Mouse (Mus musculus): ENCODE data around the gene Ctrl.
"Not testable (repeated sequence)": the region's sequence is repeated elsewhere in the genome, so short reads cannot be mapped to it uniquely, and the experiment has no call there.

Ctrl gene

GRCm38 (mm10) chr8:105933762-105934161, at the start of gene Ctrl:
Ctrl (minus strand) TSS chr8:105933862.
- no peak for DNase-seq (ENCODE audit: low spot score)

- DNase-seq (ENCODE audit: low spot score) = not testable (repeated sequence)
These were observed 49.7 kb upstream of the Ctrl start for GRCm38 (mm10) chr8:105983406-105983805.

GRCm38 (mm10) chr8:105981146-105981545, 47.5 kb upstream of the Ctrl start:
- DNase-seq (ENCODE audit: low spot score) = no peak

DNA sequence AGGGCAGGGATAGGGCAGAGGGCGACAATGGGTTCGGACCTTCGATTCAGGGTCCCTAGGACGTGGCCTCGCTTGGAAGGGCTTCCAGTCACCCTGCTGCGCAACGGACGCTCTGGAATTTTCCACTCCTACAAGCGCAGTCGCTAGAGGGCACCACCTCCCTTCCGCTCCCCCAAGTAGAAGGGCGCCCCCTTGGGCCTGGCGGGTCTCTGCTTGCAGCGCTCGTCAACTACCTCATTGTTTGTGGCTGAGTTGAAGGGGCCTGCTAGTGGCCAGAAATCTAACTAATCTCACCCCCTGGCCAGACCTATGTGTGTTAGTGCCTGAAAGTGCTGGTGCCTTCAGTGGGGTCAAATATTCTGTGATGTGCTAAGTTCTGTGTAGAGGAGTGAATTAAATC, 45.7 kb upstream of the Ctrl start, which contains the start of gene Dpep3:
Dpep3 (minus strand) TSS at position 105 of the 400 bp plus-strand sequence.
- DNase-seq (ENCODE audit: low spot score) = no peak

DNA sequence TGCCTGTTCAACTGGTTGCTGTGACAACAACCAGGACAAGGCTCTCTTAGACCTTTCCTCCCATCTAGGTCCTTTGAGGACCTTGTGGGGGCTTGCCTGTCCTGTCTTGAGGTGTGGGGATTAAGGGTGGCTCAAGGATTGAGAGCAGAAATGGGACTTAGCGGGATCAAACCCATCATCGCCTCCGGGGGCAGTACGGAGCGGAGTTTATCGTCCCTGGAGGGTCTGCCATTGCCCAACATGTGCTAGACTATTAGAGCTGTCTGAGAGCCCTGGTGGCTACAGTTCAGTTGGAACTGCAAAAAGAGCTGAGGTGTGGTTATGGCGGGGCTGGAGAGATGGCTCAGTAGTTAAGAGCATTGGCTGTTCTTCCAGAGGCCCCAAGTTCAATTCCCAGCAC, 41.7 kb upstream of the Ctrl start:
- DNase-seq (ENCODE audit: low spot score) = no peak

DNA sequence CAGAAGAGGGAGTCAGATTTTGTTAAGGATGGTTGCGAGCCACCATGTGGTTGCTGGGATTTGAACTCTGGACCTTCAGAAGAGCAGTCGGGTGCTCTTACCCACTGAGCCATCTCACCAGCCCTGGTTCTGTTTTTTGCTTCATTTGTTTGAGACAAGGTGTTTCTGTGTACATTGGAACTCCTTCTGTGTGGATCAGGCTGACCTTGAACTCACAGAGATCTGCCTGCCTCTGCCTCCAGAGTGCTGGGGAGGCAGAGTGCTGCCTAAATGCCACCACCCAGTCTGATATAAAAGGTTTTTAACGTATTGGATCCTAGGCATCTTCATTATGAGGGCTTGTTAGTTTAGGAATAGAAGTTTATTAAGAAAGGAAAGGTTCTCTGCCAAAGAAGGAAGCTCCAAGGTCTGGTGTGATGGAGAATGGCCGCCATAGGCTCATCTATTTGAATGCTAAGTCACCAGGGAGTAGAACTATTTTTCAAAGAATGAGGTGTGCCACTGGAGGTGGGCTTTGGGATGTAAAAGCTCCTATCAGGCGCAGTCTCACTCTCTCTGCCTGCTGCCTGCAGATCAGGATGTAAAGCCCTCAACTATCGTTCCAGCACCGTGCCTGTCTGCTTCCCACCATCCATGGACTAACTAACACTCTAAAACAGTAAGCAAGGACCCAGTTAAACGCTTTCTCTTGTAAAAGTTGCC, 37.5 kb upstream of the Ctrl start:
- DNase-seq (ENCODE audit: low spot score) = no peak

- no peak for DNase-seq (ENCODE audit: low spot score)
These were observed 35.7 kb upstream of the Ctrl start for GRCm38 (mm10) chr8:105969367-105969766.

GRCm38 (mm10) chr8:105966692-105967311, 33.1 kb upstream of the Ctrl start:
- peak; percentile 74 for DNase-seq (ENCODE audit: low spot score)

DNA sequence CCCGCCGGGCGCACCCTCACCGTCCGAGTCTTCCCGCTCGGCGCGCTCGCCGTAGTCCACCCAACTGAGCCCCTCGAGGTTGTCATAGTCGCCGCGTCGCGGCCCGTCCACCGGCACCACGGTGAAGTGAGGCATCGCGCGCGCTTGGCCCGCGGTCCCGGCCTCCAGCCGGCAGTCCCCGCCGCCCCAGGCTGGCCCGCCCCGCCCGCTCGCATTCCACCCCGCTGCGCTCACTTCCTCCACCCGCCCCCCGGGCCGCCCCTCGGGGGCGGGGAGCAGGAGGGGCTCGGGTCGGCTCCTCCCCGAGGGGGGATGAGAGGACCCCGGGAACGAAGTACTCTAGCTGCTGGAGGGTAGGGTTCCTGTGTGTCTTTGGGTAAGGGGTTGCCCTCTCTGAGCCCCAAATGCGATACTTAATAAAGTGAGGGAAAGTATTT, 32.3 kb upstream of the Ctrl start, which contains the start of gene Slc12a4:
Slc12a4 (minus strand) TSS at position 193 of the 437 bp plus-strand sequence.
- DNase-seq (ENCODE audit: low spot score) = peak; percentile 92

GRCm38 (mm10) chr8:105965266-105965904, 31.7 kb upstream of the Ctrl start:
- DNase-seq (ENCODE audit: low spot score) = peak; percentile 79

- no peak for DNase-seq (ENCODE audit: low spot score)
These were observed 31.0 kb upstream of the Ctrl start for GRCm38 (mm10) chr8:105964506-105965265.

DNA sequence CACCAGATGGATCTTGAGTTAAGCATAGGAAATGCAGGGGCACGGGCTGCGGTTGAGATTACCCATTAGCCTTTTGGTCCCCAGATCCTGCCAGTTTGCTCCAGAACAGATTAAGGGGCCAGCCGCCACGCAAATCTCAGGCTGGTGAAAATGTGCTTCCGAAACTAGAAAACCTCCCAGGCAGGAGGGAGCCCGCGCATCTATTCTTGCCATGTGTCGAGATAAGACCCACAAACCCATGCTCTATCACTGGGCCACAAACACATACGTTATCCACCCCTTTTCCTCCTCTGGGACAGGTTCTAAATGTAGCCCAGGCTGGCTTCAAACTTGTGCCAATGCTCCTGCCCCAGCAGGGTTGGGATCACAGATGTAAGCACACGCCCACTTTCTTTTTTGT, 27.9 kb upstream of the Ctrl start:
- DNase-seq (ENCODE audit: low spot score) = no peak

DNA sequence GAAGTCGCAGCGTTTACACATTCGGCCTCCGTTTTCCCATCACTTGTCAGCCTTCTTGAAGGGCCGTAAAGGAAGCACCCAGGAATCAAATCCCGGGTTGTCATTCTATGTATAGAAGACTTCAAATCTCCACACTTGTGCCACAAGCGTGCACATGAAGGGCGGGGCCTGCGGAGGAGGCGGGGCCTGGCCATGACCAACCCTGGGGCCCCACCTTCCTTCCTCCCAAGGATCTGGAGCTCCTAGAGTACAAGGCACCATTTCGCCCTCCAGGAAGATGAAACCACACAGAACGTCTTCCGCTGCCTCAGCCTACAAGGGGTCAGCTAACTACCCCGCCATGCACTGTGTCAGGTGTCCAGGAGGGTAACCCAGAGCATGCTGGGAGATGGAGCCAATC, 27.4 kb upstream of the Ctrl start:
- DNase-seq (ENCODE audit: low spot score) = peak; percentile 49

DNA sequence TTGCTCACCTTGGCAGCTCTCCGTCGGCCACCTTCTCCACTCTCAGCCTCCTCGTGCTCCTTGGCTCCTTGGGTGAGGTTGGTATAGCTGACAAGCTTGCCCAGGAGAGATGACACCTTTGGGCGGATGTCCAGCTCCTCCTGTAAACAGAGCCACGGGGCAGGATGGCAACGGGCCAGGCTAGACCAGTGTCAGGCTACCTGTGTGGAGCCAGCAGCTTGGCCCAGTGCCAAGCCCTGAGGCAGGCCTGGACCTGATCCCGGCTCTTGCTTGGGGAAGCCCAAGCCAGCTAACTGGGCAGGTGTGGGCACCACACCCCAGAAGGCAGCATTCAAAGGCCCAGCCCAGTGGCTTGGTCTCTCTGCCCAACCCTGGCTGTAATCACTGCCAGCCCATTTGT, 25.7 kb upstream of the Ctrl start:
- DNase-seq (ENCODE audit: low spot score) = peak; percentile 72

DNA sequence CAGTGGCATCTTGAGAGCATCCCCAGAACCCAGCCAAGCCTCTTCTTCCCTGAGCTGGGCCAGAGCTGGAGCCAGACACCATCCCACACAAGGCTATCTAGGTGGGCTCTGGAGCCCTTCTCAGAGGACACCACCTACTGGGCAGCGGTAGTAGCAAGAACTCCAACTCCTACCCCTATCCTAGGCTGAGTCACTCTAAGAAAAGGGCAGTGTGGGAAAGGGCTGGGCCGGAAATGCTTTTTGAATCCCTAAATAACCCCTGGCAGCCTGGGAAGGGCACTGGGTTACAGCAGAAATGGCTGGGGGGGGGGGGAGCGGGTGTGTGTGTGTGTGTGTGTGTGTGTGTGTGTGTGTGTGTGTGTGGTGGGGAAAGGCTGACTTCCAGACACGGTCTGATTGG, 24.2 kb upstream of the Ctrl start:
- DNase-seq (ENCODE audit: low spot score) = peak; percentile 43

GRCm38 (mm10) chr8:105956556-105956955, 22.9 kb upstream of the Ctrl start:
- DNase-seq (ENCODE audit: low spot score) = no peak

DNA sequence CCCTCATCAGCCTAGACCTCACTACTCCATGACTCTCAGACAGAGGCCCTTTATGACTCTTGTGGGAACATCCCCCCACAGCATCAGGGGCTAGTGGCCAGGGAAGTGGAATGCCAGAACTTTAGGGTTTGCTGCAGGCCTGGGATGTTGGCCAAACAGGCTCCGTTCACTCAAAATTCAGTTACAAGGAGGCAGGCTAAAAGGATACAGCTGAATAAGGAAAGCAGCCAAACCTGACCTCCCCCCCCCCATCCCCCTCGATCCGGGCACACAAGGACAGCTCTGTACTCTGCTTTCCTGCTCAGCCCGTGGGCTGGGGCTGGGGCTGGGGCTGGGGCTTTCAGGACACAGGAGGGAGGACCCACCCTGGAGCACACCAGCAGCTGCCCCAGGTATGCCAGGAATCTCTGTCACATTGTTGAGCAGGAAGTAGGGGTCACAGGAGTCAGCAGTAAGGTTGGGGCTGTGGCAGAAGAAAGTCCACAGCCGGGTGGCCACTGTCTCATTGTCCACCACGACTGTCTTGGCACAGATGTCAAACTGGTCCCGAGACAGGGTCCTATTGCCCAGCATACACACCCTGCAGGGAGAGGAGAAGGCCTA, 17.5 kb upstream of the Ctrl start:
- peak; percentile 72 for DNase-seq (ENCODE audit: low spot score)

GRCm38 (mm10) chr8:105949350-105949749, 15.7 kb upstream of the Ctrl start:
- peak; percentile 89 for DNase-seq (ENCODE audit: low spot score)

GRCm38 (mm10) chr8:105943321-105943739, 9.7 kb upstream of the Ctrl start, which contains the start of gene Lcat:
Lcat (minus strand) TSS chr8:105943382.
- no peak for DNase-seq (ENCODE audit: low spot score)

- no peak for DNase-seq (ENCODE audit: low spot score)
These were observed 8.9 kb upstream of the Ctrl start for GRCm38 (mm10) chr8:105942542-105942941.

- no peak for DNase-seq (ENCODE audit: low spot score)
These were observed 8.4 kb upstream of the Ctrl start for GRCm38 (mm10) chr8:105942026-105942425.

DNA sequence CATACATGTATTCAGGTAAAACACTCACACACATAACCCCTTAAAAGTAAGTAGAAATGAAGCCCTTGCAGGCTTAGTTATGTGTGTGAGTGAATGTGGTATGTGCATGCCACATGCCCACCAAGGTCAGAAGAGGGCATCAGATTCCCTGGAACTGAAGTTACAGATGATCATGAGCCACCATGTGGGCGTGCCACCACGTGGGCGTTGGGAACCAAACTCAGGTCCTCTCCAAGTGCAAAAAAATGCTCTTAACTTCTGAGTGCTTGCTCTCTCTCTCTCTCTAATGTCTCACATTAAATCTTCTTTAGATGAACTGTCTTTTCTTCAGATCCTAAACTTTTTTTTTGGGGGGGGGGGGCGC, 4.6 kb upstream of the Ctrl start, which contains the start of gene Psmb10:
Psmb10 (minus strand) TSS at position 139 of the 364 bp plus-strand sequence.
- DNase-seq (ENCODE audit: low spot score) = peak; percentile 64

Data from testis, postnatal 10 days (tissue).